Mouse (Mus musculus) thymus, adult 2 months (tissue): ENCODE results near the gene Rhox3g. TPM values are rescaled to one million over a fixed set of nuclear protein-coding genes. Genes with fewer than 3 reads are reported as not detected.
"Not testable (repeated sequence)": the region's sequence is repeated elsewhere in the genome, so short reads cannot be mapped to it uniquely, and the experiment has no call there.

ENCODE experiments used
- DNase-seq: peaks from one replicate; pipeline ENCODE4 v3.0.0; 2021
- H3K27ac ChIP-seq: fragments of 200-500 bp; 2 replicates; pipeline ENCODE4 v1.5.1; 2012; ENCODE audit warnings: low read length, control low read depth; ENCODE audit not compliant: control insufficient read depth, insufficient read depth
- H3K27me3 ChIP-seq: fragments of 200-500 bp; 2 replicates; pipeline ENCODE4 v1.6.1; 2012; ENCODE audit warnings: mild to moderate bottlenecking, low read length, moderate library complexity, mixed read lengths; ENCODE audit not compliant: control insufficient read depth, insufficient read depth
- H3K36me3 ChIP-seq: fragments of 200-500 bp; 2 replicates; pipeline ENCODE4 v1.6.1; 2012; ENCODE audit warnings: mild to moderate bottlenecking, low read length, moderate library complexity; ENCODE audit not compliant: control insufficient read depth, insufficient read depth
- H3K4me1 ChIP-seq: fragments of 200-500 bp; replicated peaks from 2 replicates; pipeline ENCODE4 v1.6.1; 2012; ENCODE audit warnings: low read length; ENCODE audit not compliant: control insufficient read depth, insufficient read depth
- H3K4me3 ChIP-seq: fragments of 200-500 bp; 2 replicates; pipeline ENCODE4 v1.5.1; 2012; ENCODE audit warnings: mild to moderate bottlenecking, low read length, control low read depth, moderate library complexity; ENCODE audit not compliant: control insufficient read depth, insufficient read depth
- WGBS: fragments of 180-500 bp; shearing (Covaris S2); methylation state at CpG from one replicate; pipeline ENCODE4 v1.1.7; 2018; 5-methylcytosine and 5-hydroxymethylcytosine counted together
- polyA plus RNA-seq: library from polyadenylated mRNA; depleted of rRNA; stranded (reverse); fragments of >200 nt; gene quantifications from 2 replicates; pipeline ENCODE4 v1.2.3, GENCODE M21; 2012; rRNA removed

Gene Rhox3g
- not detected in 2 replicates for polyA plus RNA-seq

DNA sequence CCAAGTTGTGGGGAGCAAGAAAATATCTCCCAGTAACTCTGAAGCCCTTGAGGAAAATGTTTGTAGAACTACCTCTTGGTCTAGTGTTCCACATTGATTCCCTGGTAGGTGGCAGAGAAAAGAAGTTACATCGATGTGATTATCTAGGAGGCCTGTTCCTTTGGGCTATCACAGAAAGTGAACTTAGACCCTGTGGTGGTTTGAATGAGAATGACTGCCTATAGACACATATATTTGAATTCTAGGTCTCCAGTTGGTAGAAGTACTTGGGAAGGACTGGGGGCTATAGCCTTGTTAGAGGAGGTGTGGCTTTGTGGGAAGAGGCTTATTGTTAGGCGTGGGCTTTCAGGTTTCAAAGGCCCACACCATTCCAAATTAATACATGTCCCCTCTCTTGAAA is at the start of gene Rhox3g:
Gene Rhox3g (minus strand): TSS at position 101 of the 400 bp plus-strand sequence.
- not testable (repeated sequence) for DNase-seq, H3K4me3 ChIP-seq, H3K4me1 ChIP-seq, H3K27ac ChIP-seq, H3K36me3 ChIP-seq, H3K27me3 ChIP-seq
- WGBS, result 93% methylated on average over 2 of the region's 2 CpGs

DNA sequence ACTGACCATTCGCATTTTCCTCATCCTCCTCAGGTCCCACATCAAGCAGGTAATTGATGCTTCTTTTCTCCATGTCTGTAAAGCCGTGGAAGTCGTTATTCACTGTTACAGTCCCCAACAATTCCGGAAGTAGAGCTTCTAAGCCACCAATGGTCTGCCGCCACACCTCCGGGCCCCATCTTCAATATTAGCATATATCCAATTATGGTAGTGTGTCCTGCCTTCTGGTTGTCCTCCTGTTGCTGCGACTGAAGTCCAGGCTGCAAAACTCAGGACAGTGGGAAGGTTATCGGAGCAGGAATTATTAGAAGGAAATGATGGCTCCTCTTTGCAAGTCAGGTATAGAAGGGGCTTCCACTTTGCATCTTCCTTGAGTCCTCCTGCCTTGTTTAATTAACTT is 44.8 kb upstream of the Rhox3g start, which contains the start of gene Rhox2h:
Gene Rhox2h (minus strand): TSS at position 101 of the 400 bp plus-strand sequence.
- 91% methylated on average over 8 of the region's 8 CpGs for WGBS
- H3K4me1 ChIP-seq, DNase-seq, H3K36me3 ChIP-seq, H3K4me3 ChIP-seq, H3K27me3 ChIP-seq, H3K27ac ChIP-seq: not testable (repeated sequence)

DNA sequence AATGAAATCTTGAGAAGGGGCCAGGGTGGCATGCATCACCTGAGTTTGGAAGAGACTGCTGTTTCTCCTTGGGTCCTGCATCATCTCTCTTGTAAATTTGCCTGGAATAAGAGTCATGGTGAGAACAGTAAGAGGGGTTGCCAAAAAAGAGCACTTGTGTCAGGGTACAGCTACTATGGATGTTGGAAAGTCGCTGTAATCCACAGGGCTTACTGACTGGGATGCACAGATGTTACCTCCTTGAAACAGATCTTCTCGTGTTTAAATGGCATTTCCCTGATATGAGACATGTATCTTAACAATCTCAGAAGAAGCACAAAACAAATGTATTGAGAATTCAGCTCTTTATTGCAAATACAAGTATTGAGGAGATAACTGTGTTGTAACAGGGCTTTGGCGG is 40.3 kb upstream of the Rhox3g start, which contains the start of gene Rhox3h:
Gene Rhox3h (minus strand): TSS at position 101 of the 400 bp plus-strand sequence.
- not testable (repeated sequence) for DNase-seq
- 100% methylated on average over 1 of the region's 3 CpGs for WGBS

DNA sequence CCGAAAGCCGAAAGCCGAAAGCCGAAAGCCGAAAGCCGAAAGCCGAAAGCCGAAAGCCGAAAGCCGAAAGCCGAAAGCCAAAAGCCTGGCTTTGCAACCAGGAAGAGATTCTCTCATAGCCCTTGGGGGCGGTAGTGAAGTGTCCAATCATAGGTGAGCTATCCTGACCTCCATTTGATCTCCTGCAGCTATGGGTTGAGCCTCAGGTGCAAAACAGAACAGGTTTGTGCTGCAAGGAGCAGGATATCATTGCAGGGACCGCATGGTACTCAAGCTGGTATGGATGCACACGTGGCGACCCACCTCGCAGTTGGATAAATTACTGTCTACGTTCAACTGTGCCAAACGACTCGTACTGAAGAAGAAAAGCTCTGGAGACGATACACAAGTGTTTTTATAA is 22.8 kb upstream of the Rhox3g start, which contains the start of gene Rhox4g:
Gene Rhox4g (minus strand): TSS at position 101 of the 400 bp plus-strand sequence.
- not testable (repeated sequence) for H3K27me3 ChIP-seq, H3K27ac ChIP-seq, H3K4me3 ChIP-seq, H3K4me1 ChIP-seq, DNase-seq, H3K36me3 ChIP-seq
- 94% methylated on average over 18 of the region's 20 CpGs for WGBS

More for the DNA sequence above, 40.3 kb upstream of the Rhox3g start, which contains the start of gene Rhox3h:
- H3K4me1 ChIP-seq, H3K27me3 ChIP-seq, H3K36me3 ChIP-seq, H3K4me3 ChIP-seq, H3K27ac ChIP-seq: not testable (repeated sequence)

DNA sequence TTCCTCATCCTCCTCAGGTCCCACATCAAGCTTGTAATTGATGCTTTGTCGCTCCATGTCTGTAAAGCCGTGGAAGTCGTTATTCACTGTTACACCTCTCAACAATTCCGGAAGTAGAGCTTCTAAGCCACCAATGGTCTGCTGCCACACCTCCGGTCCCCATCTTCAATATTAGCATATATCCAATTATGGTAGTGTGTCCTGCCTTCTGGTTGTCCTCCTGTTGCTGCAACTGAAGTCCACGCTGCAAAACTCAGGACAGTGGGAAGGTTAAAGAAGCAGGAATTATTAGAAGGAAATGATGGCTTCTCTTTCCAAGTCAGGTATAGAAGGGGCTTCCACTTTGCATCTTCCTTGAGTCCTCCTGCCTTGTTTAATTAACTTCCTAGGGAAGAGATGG is 15.0 kb upstream of the Rhox3g start, which contains the start of gene Rhox2g:
Gene Rhox2g (minus strand): TSS at position 101 of the 400 bp plus-strand sequence.
- 94% methylated on average over 6 of the region's 6 CpGs for WGBS
- DNase-seq, H3K4me1 ChIP-seq, H3K4me3 ChIP-seq, H3K27ac ChIP-seq, H3K27me3 ChIP-seq, H3K36me3 ChIP-seq: not testable (repeated sequence)

DNA sequence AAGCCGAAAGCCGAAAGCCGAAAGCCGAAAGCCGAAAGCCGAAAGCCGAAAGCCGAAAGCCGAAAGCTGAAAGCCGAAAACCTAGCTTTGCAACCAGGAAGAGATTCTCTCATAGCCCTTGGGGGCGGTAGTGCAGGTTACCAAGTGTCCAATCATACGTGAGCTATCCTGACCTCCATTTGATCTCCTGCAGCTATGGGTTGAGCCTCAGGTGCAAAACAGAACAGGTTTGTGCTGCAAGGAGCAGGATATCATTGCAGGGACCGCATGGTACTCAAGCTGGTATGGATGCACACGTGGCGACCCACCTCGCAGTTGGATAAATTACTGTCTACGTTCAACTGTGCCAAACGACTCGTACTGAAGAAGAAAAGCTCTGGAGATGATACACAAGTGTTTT is 20.8 kb downstream of the Rhox3g start, which contains the start of gene Rhox4f:
Gene Rhox4f (minus strand): TSS at position 101 of the 400 bp plus-strand sequence.
- H3K27ac ChIP-seq, H3K27me3 ChIP-seq, H3K4me1 ChIP-seq, H3K4me3 ChIP-seq, H3K36me3 ChIP-seq, DNase-seq: not testable (repeated sequence)
- 99% methylated on average over 15 of the region's 19 CpGs for WGBS

DNA sequence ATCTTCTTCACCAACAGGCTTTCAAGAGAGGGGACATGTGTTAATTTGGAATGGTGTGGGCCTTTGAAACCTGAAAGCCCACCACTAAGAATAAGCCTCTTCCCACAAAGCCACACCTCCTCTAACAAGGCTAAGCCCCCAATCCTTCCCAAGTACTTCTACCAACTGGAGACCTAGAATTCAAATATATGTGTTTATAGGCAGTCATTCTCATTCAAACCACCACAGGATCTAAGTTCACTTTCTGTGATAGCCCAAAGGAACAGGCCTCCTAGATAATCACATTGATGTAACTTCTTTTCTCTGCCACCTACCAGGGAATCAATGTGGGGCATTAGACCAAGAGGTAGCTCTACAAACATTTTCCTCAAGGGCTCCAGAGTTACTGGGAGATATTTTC is 47.7 kb downstream of the Rhox3g start, which contains the start of gene Rhox3f:
Gene Rhox3f (plus strand): TSS at position 301 of the 400 bp plus-strand sequence.
- not testable (repeated sequence) for H3K4me1 ChIP-seq, H3K27ac ChIP-seq, H3K4me3 ChIP-seq, H3K27me3 ChIP-seq, H3K36me3 ChIP-seq, DNase-seq

Other genes starting within 250 kb of the Rhox3g start
- gene Rhox3a2, start 248.6 kb downstream of the Rhox3g start, polyA plus RNA-seq, result not detected in 2 replicates
- gene Rhox4a2, start 237.8 kb downstream of the Rhox3g start, polyA plus RNA-seq, result 1.2 and 1.6 TPM in 2 replicates
- not detected in 2 replicates for gene Rhox2b, start 216.5 kb downstream of the Rhox3g start, polyA plus RNA-seq
- gene Rhox4b, start 196.1 kb downstream of the Rhox3g start, polyA plus RNA-seq, result 0.48 and 0.54 TPM in 2 replicates
- not detected in 2 replicates for gene Rhox2c, start 174.9 kb downstream of the Rhox3g start, polyA plus RNA-seq
- gene Rhox3c, start 170.0 kb downstream of the Rhox3g start, polyA plus RNA-seq, result not detected in 2 replicates
- gene Rhox4c, start 148.3 kb downstream of the Rhox3g start, polyA plus RNA-seq, result not detected in 2 replicates
- not detected in 2 replicates for gene Rhox2d, start 135.2 kb downstream of the Rhox3g start, polyA plus RNA-seq
- not detected in 2 replicates for gene Rhox4d, start 114.3 kb downstream of the Rhox3g start, polyA plus RNA-seq
- gene Rhox2e, start 98.2 kb downstream of the Rhox3g start, polyA plus RNA-seq, result not detected in 2 replicates
- not detected in 2 replicates for gene Rhox3e, start 86.6 kb downstream of the Rhox3g start, polyA plus RNA-seq
- gene Rhox4e, start 71.2 kb downstream of the Rhox3g start, polyA plus RNA-seq, result not detected in 2 replicates
- gene Rhox2f, start 57.2 kb downstream of the Rhox3g start, polyA plus RNA-seq, result not detected in 2 replicates
- gene Rhox3f, start 47.6 kb downstream of the Rhox3g start, polyA plus RNA-seq, result not detected in 2 replicates
- not detected in 2 replicates for gene Rhox4f, start 20.9 kb downstream of the Rhox3g start, polyA plus RNA-seq
- gene Rhox2g, start 14.9 kb upstream of the Rhox3g start, polyA plus RNA-seq, result not detected in 2 replicates
- not detected in 2 replicates for gene Rhox4g, start 22.7 kb upstream of the Rhox3g start, polyA plus RNA-seq
- not detected in 2 replicates for gene Rhox3h, start 40.2 kb upstream of the Rhox3g start, polyA plus RNA-seq
- gene Rhox2h, start 44.7 kb upstream of the Rhox3g start, polyA plus RNA-seq, result not detected in 2 replicates
- gene Rhox5, start 176.2 kb upstream of the Rhox3g start, polyA plus RNA-seq, result not detected in 2 replicates
- gene Rhox6, start 198.3 kb upstream of the Rhox3g start, polyA plus RNA-seq, result 0.13 TPM in 1 of 2 replicates, not detected in the other
- gene Rhox7a, start 203.1 kb upstream of the Rhox3g start, polyA plus RNA-seq, result not detected in 2 replicates